Mouse (Mus musculus) kidney, postnatal 10 days (tissue): ENCODE measurements around the gene Gna11.

Source experiments
- DNase-seq: peaks from one replicate; pipeline ENCODE4 v3.0.0; 2021; ENCODE audit warnings: mixed read lengths

Gene Gna11

DNA sequence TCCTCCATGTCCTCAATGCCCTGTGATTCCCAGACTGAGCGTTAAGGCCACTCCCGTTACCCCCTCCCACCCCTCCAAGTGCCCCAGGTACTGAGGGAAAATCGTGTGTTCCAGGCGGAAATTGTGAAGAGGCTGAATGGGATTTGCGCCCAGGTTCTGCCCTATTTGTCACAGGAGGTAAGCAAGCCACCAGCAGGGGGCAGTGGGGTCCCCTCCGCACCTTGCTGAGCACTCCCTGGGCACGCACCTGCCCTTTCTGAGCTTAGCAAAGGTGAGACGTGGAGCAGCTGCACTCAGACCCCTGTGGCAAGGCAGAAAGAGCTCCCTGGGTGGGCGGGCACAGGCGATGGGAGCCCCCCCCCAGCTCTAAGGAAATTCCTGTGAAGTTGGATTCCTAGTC, 19.7 kb upstream of the Gna11 start:
- DNase-seq, result peak; percentile 79

DNA sequence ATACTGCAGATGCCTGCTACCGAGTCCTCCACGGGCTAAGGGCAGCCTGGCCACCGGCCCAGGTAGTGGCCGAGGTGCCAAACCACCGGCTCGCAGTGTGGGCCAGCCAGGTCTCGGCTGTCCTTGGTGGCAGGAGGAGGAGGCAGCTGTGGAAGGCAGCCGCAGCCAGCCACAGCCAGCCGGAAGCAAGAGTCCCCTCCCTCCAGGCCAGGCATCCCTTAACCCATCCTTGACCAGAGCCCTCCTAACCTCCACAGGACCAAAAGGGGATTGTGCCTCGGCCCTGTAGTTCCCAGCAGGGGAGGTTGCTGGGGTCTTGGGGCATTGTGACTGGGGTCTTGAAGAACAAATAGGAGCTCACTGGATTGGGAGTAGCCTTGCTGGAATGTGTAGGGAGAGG, 19.2 kb upstream of the Gna11 start:
- peak; percentile 80 for DNase-seq

DNA sequence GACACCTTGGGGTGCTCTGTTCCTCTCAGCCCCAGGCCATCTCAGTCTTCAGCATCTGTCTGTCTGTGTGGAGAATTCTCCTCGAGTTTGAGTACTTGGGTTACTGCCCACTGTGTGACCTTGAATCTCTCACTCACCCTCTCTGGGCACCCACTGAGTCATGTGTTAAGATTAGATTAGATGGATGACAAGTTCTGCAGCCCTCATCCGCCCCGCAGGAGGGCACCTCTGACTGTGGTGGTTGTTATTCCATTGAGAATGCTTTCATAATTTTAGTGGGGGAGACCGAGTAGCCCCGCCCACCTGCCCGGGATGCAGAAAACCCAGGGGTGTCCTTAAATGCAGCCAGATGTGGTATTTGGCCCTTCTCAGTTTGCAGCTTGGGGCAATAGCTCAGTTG, 18.5 kb upstream of the Gna11 start:
- no peak for DNase-seq

DNA sequence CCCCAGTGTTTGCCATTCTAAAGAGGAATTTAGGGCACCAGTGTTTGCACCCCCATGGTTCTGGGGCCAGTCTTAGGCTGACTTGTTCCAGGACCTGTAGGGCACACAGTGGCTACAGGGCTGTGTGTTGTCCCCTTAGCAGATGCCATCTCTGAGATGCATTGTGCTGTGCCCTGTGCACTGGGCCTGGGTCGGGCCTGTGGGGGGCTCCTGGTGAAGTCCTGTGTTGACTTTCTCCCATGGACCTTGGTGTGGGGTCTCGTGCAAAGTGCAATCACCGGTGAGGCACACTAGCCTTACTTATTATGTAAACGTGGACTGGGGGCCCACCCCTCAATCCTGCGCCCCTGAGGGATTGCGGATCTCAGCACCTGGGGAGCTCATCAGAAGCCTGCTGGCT, 17.4 kb upstream of the Gna11 start:
- no peak for DNase-seq

DNA sequence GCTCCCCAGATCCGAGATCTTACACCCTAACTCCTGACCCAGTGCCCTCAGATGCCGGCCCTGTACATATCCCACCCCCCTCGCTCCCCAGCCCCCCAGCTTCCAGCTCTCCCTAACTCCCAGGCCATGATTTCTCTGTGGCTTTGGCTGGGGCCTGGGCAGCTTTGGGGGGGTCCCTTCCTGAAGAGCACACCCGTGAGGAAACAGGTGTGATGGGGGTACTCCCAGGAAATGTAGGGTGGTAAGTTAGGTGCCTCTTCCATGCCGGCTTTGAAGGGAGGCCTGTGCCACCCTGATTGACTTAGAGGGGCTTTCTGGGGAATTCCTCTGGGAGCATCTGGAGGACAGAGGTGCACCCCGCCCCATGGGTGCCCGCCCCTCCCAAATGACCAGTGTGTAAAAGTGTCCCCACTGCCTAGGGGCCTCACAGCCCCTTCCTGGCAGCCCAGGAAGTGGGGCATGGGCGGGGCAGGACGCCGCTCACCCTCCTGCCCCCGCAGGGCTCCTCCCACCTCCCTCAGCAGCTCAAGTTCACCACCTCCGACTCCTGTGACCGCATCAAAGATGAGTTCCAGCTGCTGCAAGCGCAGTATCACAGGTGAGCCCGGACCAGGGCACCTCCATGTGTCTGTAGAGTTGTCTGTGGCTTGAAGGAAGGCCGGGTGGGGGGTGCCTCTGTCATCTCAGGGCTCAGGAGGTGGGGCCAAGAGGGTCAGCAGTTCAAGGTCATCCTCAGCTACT, 15.9 kb upstream of the Gna11 start:
- DNase-seq, result peak; percentile 68

DNA sequence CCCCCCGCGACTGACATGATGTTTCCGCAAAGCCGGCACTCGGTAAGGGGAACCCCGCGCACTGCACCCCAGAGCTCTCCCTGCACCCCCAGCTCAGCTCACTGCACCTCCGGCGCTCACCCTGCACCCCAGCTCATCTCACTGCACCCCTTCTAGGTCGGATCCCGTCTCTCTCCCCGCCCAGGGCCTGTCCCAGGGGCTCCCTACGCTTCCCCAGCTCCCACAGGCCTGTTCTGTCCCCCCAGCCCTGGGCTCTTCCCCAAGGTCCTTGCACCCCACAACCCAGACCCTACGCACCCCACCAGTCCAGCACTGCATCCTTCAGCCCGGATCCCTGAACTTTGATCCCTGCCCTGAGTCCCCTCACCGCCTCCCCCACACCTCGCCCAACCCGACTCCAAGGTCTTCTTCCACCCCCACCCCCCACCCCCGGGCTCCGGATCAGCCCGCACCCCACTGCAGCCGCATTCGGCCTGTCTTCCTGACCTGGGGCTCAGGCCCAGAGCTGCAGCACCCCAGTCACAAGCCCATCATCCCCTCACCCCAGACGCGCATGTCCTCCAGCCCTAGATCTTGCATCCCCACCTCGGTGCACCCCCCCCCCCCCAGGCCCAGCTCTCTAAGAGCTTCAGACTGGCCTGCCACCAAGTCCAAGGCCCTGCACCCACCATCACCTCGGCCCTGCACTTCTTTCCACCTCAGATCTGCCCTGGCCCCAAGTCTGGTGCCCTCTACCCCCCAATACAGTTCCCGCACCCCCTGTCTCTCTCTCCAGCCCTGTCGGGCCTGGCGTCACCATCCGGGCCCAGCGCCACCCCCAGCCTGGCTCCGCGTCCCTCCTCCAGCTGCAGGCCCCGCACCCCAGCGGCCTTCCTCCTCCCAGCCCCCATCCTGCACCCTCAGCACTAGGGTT, 14.9 kb upstream of the Gna11 start:
- DNase-seq, result peak; percentile 85

DNA sequence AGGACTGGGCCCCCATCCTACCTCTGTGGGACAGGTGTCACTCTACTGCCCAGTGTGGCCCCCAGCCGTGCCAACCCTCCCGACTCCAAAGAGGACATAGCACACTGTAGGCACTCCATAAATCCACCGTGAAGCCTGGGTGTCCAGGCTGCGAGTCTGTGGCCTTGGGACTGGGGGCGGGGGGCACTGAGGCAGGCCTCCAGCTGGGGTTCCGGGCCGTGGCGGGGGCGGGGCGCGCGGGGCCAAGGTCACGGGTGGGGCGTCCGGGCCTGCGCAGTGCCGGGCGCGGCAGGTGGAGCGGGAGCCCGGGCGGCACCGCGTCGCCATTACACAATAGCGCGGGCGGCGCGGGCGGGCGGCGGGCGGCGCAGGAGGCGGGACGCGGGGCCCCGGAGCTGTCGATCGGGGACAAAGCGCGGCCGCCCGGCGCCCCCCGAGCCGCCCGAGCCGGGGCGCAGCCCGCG, 14.2 kb upstream of the Gna11 start, which contains the start of gene Aes:
Gene Aes (plus strand): TSS at position 326 of the 464 bp plus-strand sequence.
- DNase-seq, result peak; percentile 90

DNA sequence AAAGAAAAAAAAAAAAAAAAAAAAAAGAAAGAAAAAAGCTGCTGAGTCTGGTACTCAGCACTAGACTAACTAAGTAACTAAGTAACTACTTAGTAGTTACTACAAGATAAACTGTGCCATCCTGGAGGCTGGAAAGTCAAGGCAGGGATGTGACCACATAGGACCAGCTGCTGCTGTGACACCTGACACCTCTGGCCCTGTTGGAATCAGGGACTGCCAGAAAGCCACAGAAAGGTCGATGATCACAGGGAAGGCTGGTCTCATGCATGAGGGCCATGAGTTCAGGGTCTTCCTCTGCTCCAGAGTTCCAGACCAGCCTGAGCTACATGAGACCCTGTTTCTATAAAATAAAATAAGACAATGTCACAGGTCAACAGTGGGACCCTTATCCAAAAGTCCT, 12.5 kb upstream of the Gna11 start:
- DNase-seq, result no peak

DNA sequence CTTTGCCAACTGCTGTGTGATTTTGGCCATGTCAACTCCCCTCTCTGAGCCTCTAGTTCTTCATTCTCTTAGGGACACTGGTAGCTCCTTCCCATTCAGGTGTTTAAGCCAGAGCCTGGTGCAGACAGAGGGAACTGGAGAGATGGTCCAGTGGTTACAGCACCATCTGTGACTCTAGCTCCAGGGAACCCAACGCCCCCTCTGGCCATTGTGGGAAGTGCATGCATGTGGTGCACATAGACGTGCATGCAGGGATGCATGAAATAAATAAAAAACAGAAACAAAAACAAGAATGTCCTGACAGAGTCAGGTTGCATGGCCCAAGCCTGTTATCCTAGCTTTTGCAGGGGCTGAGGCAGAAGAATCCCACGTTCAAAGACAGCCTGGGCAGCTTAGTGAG, 11.3 kb upstream of the Gna11 start:
- DNase-seq, result no peak

DNA sequence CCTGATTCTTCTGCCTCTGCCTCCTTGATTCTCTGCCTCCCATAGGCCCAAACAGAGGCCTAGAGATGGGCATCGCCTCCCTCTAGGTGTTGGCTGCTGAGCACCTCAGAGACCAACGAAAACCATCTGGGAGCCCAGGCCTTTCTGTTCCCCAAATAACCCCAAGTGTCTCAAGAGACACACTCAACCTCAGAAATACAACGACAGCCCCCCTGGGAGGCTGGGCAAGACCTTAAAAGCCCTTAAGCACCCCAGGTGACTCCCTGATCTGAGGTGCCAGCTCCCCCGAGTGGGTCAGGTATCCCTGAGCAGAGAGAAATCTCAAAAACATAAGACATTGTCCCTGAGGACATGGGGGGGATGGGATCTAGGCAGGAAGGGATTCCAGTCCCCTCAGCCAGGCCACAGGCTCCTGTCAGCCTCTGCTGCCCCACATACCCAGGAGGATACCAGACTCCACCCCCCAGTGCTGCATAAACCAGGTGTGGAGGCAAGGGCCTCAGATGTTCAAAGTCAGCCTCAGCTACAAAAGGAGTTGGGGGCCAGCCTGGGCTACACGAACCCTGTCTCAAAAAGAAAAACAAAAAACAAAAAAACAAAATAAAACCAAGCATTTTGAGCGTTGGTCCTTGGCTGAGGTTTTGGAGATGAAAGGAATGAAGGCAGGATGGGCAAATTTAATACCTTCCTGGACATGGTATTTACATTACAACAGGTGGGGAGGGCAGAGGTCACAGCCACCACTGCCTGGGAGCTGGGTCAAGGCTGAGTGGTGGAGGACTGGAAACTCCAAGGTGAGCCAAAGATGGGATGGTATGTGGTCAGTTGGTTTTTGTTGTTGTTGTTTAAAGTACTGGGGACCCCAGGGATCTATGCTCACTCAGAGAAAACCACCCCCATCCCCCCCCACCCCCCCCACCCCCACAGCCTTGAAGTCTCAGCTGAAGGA, 9.1 kb upstream of the Gna11 start:
- no peak for DNase-seq

DNA sequence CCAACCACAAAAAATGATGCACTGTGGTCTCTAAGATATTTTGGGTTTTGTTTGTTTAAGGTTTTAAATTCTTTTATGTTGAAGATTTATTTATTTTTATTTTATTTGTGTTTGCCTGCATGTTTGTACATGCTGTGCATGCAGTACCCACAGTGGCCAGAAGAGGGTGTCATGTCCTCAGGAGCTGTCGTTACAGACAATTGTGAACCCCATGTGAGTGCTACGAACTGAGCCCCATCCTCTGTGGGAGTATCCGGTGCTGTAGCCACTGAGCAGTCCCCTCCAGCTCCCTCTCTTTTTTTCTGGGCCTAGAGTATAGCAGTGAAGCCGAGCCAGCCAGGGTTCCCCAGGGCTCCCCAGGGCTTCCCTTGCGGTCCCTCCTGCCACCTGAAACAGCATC, 8.2 kb upstream of the Gna11 start:
- DNase-seq, result peak; percentile 60

DNA sequence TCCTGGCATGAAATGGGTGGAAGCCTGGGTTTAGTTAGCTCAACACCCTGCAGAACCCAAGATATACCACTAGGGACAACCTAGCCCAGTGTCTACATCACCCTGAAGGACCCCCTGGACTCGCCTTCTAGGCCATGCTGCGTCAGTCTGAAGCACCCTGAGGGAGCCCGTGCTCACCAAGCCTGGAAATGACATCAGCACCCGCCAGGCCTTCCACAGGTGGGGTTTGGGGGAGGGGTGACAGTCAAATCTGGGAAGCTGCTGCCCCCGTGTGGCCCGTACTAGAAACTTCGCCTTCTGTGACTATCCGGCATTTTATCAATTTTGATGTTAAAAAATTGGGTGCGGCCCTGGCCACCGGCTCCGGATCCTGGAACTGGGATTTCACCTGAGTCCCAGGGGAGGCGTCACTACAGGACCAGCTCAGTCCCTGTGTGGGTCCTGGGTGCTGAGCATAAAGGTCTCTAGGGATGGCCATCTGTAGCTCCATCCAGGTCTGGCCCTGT, 6.7 kb upstream of the Gna11 start:
- DNase-seq, result peak; percentile 94

DNA sequence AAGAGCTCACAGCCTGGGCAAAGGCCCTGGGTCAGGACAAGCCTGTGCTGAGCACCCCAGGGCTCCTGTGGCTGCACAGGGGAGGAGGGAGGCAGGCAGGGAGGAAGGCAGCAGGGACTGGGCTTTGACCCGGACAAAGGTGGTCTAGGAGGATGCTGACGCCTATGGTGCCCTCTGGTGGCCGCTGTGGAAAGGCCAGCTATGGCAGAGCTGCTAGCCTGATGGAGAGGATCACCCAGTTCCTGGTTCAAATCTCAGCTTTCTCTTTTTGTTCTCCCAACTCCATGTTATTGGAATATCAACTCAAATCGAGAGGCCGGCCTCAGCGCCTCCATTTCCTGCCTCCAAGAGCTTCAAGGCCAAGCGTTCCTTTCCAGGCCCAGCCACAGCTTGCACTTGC, 5.3 kb upstream of the Gna11 start:
- peak; percentile 86 for DNase-seq

DNA sequence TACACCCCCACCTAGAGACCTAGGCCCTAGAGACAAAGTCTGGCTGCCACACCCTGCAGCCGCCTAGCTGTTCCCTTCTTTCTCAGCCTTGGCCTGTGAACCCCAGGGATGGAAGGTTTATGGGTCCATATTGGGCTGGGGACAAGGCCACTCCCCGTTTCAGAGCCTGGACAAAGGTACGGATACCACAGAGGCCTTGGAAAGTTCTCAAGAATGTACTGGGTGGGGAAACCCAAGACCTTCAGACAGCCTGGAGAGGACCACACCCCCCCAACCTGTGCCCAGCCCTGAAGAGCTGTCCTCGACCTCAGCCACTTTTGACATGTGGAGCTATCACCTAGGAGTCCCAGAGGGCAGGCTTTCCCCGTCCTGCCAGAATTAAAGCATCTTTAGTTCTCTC, 4.0 kb upstream of the Gna11 start:
- no peak for DNase-seq

DNA sequence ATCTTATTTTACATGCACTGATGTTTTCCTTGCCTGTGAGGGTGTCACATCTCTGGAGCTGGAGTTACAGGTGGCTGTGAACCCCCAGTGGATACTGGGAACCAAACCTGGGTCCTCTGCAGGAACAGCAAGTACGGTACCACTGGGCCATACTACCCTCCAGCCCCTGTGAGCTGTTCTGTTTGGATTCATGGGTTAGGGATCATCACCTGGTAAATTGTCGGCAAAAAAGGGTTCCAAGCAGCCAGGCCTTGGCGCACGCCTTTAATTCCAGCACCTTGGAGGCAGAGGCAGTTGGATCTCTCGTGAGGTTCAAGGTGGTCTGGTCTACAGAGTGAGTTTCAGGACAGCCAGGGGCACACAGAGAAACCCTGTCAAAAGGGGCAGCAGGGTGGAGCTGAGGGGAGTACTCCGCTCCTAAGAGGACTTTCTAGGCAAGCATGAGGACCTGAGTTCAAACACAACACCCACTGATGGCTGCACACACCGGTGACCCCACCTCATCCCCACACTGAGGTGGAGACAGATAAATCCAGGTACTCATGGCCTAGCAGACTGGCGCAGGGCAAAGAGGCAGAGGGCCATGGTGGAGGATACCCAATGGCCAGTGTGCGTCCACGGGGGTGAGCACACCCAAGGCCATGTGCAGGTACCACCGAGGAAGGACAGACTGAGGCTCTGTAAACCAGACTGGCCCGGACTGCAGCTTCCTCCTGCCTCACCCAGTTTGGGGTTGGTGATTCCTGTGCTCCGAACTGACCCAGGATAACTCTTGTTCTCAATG, 2.0 kb upstream of the Gna11 start:
- no peak for DNase-seq

DNA sequence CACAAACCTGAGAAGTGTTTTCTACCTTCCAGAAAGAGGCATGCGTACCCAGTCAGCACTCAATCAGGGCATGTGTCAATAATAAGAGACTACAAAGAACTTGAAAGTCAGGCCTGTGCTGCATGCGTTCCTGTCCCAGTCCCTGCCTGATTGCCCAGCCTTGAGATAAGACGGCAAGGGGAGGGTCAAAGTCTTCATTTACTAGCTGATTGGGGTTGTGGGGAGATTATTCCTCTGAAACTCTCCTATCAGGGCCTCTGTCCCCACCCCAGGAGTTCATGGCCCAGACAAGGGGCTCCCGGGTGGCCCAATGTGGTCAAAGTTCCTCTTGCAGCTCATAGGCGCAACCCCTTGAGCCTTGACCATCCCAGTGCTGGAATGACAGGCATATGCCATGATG, 1.3 kb upstream of the Gna11 start:
- DNase-seq, result no peak

DNA sequence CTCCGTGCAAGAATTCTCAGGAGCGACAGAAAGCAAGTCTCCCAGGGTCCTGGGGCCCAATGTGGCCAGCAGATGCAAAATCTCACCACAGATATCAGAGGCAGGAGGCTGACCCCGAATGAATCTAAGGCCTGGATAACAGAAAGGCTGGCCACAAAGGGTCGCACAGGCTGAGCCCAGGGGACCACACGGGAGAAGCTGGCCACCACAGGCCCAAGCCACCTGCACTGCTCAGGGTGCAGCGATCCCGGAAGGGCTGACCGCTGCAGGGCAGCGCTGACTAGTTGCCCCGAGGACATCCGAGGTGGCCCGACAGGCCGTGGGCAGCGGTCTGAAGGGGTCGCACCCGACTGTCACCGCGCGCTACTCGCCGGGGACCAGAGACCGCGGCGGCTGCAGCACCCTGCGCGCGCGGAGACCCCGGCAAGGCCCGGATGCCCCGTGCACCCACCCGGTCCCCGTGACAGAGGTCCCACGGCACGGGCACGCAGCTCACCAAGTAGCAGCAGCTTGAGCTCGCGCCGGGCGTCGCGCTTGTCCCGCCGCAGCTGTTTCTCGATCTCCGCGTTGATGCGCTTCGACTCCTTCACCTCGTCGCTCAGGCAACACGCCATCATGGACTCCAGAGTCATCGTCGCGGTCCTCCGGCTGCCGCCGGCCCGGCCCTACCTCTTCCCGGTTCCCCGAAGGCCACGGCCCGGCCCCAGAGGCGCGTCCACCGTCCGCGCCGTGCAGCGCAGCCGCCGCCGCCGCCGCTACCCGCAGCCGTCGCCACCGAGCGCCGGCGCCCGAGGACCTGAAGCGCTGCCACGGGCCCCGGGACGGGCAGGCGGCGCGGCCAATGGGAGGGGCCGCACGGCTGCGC, 462 bp downstream of the Gna11 start:
- DNase-seq, result no peak

DNA sequence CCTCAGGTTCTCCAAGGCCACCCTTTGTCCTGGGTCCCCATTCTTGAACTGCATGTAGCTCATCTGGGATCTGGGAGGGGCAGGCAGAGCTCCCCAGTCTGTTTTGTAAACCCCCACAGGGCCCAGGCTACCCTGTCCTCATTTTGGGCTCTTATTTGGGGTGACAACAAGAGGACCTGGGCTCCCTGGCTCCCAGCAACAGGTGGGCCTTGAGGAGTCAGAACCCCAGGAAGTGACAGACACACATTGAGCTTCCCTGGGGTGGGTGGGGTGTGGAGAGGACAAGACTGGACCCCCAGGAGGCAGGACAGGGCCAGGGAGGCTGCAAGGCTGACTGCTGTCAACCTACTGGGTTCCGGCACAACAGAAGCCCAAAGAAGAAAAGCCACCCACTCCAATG, 1.4 kb downstream of the Gna11 start:
- DNase-seq, result no peak

DNA sequence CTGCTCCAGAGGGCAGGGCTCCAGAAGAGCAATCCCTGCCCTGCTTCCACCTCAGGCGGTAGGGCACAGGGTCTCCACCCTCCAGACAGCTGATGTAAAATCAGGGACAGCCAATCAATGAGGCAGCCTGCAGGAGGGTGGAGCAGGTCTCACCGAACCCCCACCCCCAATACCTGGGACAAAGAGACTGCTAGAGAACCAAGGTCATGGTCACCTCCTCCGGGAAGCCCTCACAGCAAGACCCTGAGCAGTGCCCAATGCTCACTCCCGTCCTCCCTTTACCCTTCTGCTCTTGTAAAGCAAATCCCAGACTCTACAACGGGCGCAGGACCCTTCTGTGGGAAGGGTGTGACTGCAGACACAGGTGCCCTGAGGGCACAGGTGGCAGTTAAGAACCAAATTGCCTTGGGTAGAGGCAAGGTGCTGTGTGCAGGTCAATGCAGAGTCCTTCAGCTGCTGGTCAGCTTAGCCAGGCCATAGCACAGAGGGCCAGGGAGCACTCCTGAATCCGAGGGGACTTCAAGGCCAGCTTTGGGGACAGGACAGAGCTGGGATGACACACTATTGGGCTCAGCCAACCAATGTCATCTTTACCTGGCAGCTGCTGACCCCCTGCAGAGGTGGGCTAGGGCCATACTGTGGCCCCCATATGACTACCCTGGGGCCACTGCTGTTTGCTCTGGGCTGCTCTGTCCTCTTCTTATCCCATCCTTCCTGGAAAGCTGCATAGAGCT, 2.1 kb downstream of the Gna11 start:
- no peak for DNase-seq

DNA sequence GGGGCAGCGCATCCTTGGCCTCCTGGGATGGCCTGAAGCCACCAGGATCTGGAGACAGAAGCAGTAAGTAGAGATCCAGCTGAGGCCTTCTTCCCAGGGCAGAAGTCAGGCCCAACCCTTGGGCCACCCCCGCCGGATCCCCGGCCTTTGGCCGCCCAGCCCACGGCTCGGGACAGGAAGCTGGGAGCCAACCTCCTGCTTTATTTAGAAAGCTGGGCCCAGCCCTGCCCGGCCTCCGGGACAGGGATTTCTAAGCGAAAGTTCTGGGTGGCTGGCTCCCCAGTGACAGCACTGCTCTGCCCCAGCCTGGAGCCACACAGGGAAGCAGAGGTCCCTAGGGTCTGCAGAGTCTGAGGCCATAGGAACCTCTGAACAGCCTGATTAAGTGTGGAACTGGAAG, 3.2 kb downstream of the Gna11 start:
- peak; percentile 80 for DNase-seq
